Mouse (Mus musculus) embryonic facial prominence, embryonic 12.5 days (tissue): ENCODE data around the gene Actr3b. TPM values are rescaled to one million over a fixed set of nuclear protein-coding genes. Genes with fewer than 3 reads are reported as not detected.

Experiments
- ATAC-seq: fragments of 200-750 bp; cut with Nextera tagmentation; 2 replicates; pipeline ENCODE4 v1.8.0; 2017; ENCODE audit not compliant: insufficient number of reproducible peaks, insufficient read depth, low FRiP score, low TSS enrichment
- H3K27ac ChIP-seq: fragments of 300-500 bp; sonication (generic); 2 replicates; pipeline ENCODE4 v1.5.1; 2016; ENCODE audit warnings: mild to moderate bottlenecking
- H3K27me3 ChIP-seq: fragments of 300-500 bp; sonication (generic); 2 replicates; pipeline ENCODE4 v1.6.1; 2016; ENCODE audit warnings: mild to moderate bottlenecking, moderate library complexity
- H3K36me3 ChIP-seq: fragments of 300-500 bp; sonication (generic); 2 replicates; pipeline ENCODE4 v1.6.1; 2016; ENCODE audit warnings: mild to moderate bottlenecking
- H3K4me1 ChIP-seq: fragments of 300-500 bp; sonication (generic); 2 replicates; pipeline ENCODE4 v1.6.1; 2016
- H3K4me2 ChIP-seq: fragments of 300-500 bp; sonication (generic); replicated peaks from 2 replicates; pipeline ENCODE4 v1.6.1; 2016; ENCODE audit warnings: mild to moderate bottlenecking, moderate library complexity
- H3K4me3 ChIP-seq: fragments of 300-500 bp; sonication (generic); 2 replicates; pipeline ENCODE4 v1.5.1; 2016; ENCODE audit warnings: mild to moderate bottlenecking
- H3K9ac ChIP-seq: fragments of 300-500 bp; sonication (generic); 2 replicates; pipeline ENCODE4 v1.6.1; 2016; ENCODE audit warnings: mild to moderate bottlenecking, moderate library complexity
- H3K9me3 ChIP-seq: fragments of 300-500 bp; sonication (generic); 2 replicates; pipeline ENCODE4 v1.6.1; 2016; ENCODE audit warnings: mild to moderate bottlenecking, moderate library complexity
- WGBS: fragments of 180-500 bp; shearing (Covaris S2); methylation state at CpG from one replicate; pipeline ENCODE4 v1.1.7; 2016; 5-methylcytosine and 5-hydroxymethylcytosine counted together
- polyA plus RNA-seq: library from polyadenylated mRNA; unstranded; fragments of >200 nt; fragmentation: Nextera tagmentation; extraction: Ambion mirVana; gene quantifications from 2 replicates; pipeline ENCODE4 v1.2.1, GENCODE M21; 2016

Actr3b gene
- polyA plus RNA-seq, 1 experiment from 2014 or later: 5.1 TPM

- Histone ChIP-seq H3K4me2 (no peak overlapping the region), H3K27me3 (no peaks in the 10 kb centered on the region), H3K9me3 (no peaks in the 10 kb centered on the region), H3K9ac (no peak overlapping the region), H3K4me1 (0 out of 2 replicates have a peak, but pooled peaks cover 5% of the 10 kb centered on the region), H3K4me3 (no peak overlapping the region), H3K27ac (no peak overlapping the region), H3K36me3 (no peaks in the 10 kb centered on the region)
- ATAC-seq: no peak
- WGBS: 86% methylated on average over 11 of the region's 11 CpGs
Observed at GRCm38 (mm10) chr5:25797776-25798175, 38.0 kb downstream of the Actr3b start.

GRCm38 (mm10) chr5:25800929-25801328, 41.1 kb downstream of the Actr3b start:
- Histone ChIP-seq H3K4me1 (0 out of 2 replicates have a peak, but pooled peaks cover 5% of the 10 kb centered on the region), H3K9ac (no peak overlapping the region), H3K9me3 (no peaks in the 10 kb centered on the region), H3K27ac (no peak overlapping the region), H3K4me2 (no peak overlapping the region), H3K36me3 (no peaks in the 10 kb centered on the region), H3K4me3 (no peak overlapping the region), H3K27me3 (no peaks in the 10 kb centered on the region)
- WGBS: 70% methylated on average over 6 of the region's 6 CpGs
- ATAC-seq: no peak

DNA sequence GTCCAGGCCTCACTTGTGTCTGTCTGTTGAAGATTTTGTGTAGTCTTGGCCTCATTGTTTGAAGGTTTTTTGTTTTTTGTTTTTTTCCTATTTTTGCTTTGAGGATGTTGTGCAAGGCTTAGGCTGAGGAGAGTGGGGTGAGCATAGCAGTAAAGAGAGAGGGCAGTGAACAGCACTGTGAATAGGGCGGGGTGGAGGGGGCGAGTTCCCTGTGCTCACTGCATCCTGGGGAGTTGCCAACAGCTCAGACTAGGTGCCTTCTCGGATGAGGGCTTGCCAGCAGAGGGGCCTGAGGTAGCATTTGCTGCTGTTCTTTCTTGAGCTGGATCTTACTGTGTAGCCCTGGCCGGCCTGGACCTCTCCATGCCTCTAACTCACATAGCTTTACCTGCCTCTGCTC, 41.9 kb downstream of the Actr3b start:
- H3K27ac ChIP-seq: no peak overlapping the region
- no peaks in the 10 kb centered on the region for H3K27me3 ChIP-seq
- no peak overlapping the region for H3K4me3 ChIP-seq
- H3K9me3 ChIP-seq: no peaks in the 10 kb centered on the region
- WGBS: 69% methylated on average over 4 of the region's 4 CpGs
- H3K36me3 ChIP-seq: no peaks in the 10 kb centered on the region
- ATAC-seq: no peak
- 0 out of 2 replicates have a peak, but pooled peaks cover 5% of the 10 kb centered on the region for H3K4me1 ChIP-seq
- no peak overlapping the region for H3K9ac ChIP-seq
- H3K4me2 ChIP-seq: no peak overlapping the region

DNA sequence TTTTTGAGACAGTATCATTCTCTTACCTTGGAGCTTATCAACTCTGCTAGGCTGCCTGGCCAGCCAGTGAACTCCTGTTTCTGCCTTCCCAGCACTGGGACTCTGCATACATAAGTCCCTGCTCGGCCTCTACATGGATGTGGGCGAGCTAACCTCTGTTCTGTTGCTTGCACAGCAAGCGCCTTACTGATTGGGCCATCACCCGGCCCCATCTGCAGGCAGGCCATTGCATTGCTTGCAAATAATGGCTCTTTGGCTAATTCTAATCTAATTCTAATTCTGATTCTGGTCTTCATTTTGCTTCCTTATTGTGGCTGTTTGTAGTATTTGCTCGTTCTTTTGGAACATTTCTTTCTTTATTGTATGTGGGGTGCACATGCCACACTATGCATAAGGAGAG, 44.8 kb downstream of the Actr3b start:
- WGBS: 84% methylated on average over 5 of the region's 5 CpGs
- H3K36me3 ChIP-seq: no peaks in the 10 kb centered on the region
- no peak for ATAC-seq

DNA sequence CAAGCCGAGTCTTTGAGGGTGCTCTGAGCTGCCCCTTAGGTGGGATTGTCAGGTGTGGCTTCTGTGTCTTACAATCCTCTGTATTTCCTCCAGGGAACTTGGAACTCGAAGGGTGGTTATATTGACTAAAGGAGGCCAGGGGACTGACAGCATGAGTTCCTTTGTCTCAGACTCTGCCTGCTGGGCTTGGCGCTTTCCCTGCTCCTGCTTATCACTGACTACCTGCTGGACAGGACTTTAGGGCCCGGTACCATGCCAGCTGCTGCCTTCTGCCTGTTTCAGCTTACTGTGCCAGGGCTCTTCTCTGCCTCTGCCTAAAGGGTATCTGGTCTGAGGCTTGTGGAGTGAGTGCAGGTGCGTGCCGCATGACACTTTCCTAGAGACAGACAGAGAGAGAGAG, 53.1 kb downstream of the Actr3b start:
- Histone ChIP-seq H3K9me3 (no peaks in the 10 kb centered on the region), H3K36me3 (no peaks in the 10 kb centered on the region), H3K4me3 (no peak overlapping the region), H3K27ac (no peak overlapping the region), H3K9ac (no peak overlapping the region), H3K4me2 (no peak overlapping the region), H3K27me3 (no peaks in the 10 kb centered on the region), H3K4me1 (no peaks in the 10 kb centered on the region)
- 51% methylated on average over 6 of the region's 6 CpGs for WGBS
- ATAC-seq: no peak

More for the DNA sequence above, 44.8 kb downstream of the Actr3b start:
- H3K9me3 ChIP-seq: no peaks in the 10 kb centered on the region
- H3K9ac ChIP-seq: no peak overlapping the region
- H3K4me1 ChIP-seq: no peaks in the 10 kb centered on the region
- no peak overlapping the region for H3K4me2 ChIP-seq
- no peaks in the 10 kb centered on the region for H3K27me3 ChIP-seq
- no peak overlapping the region for H3K4me3 ChIP-seq
- H3K27ac ChIP-seq: no peak overlapping the region

DNA sequence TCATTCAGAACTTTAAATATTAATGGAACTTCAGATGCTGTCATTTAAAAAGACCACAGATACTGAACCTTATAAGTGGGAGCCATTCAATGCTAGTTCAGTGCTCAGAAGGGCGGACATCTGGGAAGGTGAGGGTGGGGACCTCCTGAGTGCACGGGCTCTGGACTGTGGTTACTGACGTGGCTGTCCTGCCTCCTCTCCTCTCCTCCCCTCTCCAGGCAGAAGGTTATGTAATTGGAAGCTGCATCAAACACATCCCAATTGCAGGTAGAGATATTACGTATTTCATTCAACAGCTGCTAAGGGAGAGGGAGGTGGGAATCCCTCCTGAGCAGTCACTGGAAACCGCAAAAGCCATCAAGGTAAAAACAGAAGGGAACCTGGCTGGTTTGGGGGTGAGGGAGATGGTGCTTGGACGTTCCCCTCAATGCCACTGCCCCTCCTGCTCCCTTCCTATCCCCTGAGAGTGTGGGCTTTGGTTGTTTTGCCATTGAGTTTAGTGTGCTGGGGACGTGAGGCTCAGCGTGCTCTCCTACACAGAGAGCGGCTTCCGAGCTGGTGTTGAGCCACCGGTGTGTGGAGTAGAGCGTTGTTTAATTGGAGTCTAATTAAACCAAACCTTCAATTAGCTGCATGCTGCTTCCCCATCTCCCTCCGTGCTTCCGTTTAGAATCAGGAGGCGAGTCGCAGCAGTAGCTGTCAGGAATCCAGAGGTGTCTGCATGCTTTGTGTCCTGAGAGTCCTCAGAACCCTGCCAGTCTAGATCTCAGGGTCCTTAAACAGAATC, 69.7 kb downstream of the Actr3b start:
- H3K36me3 ChIP-seq: no peaks in the 10 kb centered on the region
- H3K27ac ChIP-seq: no peak overlapping the region
- no peaks in the 10 kb centered on the region for H3K27me3 ChIP-seq
- no peak for ATAC-seq
- no peak overlapping the region for H3K4me3 ChIP-seq
- 67% methylated on average over 16 of the region's 16 CpGs for WGBS
- H3K4me1 ChIP-seq: no peaks in the 10 kb centered on the region
- no peak overlapping the region for H3K9ac ChIP-seq
- H3K9me3 ChIP-seq: no peaks in the 10 kb centered on the region
- no peak overlapping the region for H3K4me2 ChIP-seq

DNA sequence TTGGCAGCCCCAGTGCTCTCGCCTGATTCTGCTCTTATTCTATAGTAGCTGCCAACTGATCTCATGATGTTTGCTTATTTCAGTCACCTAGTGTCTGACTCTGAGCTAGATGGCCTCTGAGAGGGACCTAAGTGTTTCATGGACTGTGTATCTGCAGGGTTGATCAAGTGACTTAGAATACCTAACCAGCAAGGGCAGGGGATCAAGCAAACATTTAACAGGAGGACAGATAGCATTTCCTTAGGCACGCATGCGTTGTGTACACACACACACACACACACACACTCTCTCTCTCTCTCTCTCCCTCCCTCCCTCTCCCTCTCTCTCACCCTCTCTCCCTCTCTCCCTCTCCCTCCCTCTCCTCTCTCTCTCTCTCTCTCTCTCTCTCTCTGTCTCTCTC, 71.0 kb downstream of the Actr3b start:
- no peak overlapping the region for H3K9ac ChIP-seq
- H3K4me2 ChIP-seq: no peak overlapping the region
- H3K27me3 ChIP-seq: no peaks in the 10 kb centered on the region
- no peaks in the 10 kb centered on the region for H3K9me3 ChIP-seq
- WGBS: 78% methylated on average over 3 of the region's 3 CpGs
- no peak overlapping the region for H3K27ac ChIP-seq
- H3K36me3 ChIP-seq: no peaks in the 10 kb centered on the region
- H3K4me1 ChIP-seq: no peaks in the 10 kb centered on the region
- ATAC-seq: no peak
- no peak overlapping the region for H3K4me3 ChIP-seq

GRCm38 (mm10) chr5:25831624-25832023, 71.8 kb downstream of the Actr3b start:
- ATAC-seq: peak; percentile 35; the same call in 1 of the 2 replicates
- Histone ChIP-seq H3K36me3 (no peaks in the 10 kb centered on the region), H3K9ac (no peak overlapping the region), H3K4me1 (no peaks in the 10 kb centered on the region), H3K4me2 (no peak overlapping the region), H3K9me3 (no peaks in the 10 kb centered on the region), H3K27me3 (no peaks in the 10 kb centered on the region), H3K4me3 (no peak overlapping the region), H3K27ac (no peak overlapping the region)
- 73% methylated on average over 5 of the region's 5 CpGs for WGBS

GRCm38 (mm10) chr5:25839400-25839799, 79.6 kb downstream of the Actr3b start:
- H3K27ac ChIP-seq: no peak overlapping the region
- H3K36me3 ChIP-seq: no peaks in the 10 kb centered on the region
- no peak for ATAC-seq
- no peaks in the 10 kb centered on the region for H3K9me3 ChIP-seq
- H3K4me2 ChIP-seq: no peak overlapping the region
- no peaks in the 10 kb centered on the region for H3K27me3 ChIP-seq
- no peaks in the 10 kb centered on the region for H3K4me1 ChIP-seq
- 37% methylated on average over 4 of the region's 4 CpGs for WGBS
- no peak overlapping the region for H3K9ac ChIP-seq
- H3K4me3 ChIP-seq: no peak overlapping the region

- Histone ChIP-seq H3K9me3 (no peaks in the 10 kb centered on the region), H3K36me3 (no peaks in the 10 kb centered on the region), H3K9ac (no peak overlapping the region), H3K4me3 (no peak overlapping the region), H3K27me3 (no peaks in the 10 kb centered on the region), H3K27ac (no peak overlapping the region), H3K4me1 (no peaks in the 10 kb centered on the region), H3K4me2 (no peak overlapping the region)
- no peak for ATAC-seq
- 87% methylated on average over 6 of the region's 6 CpGs for WGBS
Observed at GRCm38 (mm10) chr5:25846558-25846957, 86.8 kb downstream of the Actr3b start.

DNA sequence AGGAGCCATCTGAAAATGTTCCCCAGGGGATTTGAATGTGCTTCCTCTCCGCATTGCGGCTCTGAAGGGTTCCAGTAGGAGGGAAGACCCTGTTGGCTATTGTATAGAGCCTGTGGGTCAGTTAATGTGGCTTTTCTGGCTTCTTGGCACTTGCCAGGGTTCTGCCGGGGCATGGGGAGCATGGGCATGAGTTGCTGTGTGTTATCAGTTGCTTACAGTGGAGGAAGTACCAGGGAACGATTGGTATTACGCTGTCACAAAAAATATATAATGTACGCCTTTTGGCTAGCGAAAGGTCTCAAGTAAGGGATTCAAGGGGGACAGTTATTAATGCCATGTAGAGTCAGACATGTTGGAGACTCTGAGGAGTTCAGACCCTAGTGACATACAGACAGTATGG, 87.4 kb downstream of the Actr3b start:
- Histone ChIP-seq H3K9ac (no peak overlapping the region), H3K4me2 (no peak overlapping the region), H3K36me3 (no peaks in the 10 kb centered on the region), H3K27ac (no peak overlapping the region), H3K27me3 (no peaks in the 10 kb centered on the region), H3K4me3 (no peak overlapping the region), H3K4me1 (no peaks in the 10 kb centered on the region), H3K9me3 (no peaks in the 10 kb centered on the region)
- 91% methylated on average over 7 of the region's 7 CpGs for WGBS
- ATAC-seq: no peak

- Histone ChIP-seq H3K9ac (no peak overlapping the region), H3K4me2 (no peak overlapping the region), H3K36me3 (no peaks in the 10 kb centered on the region), H3K4me1 (no peaks in the 10 kb centered on the region), H3K27me3 (no peaks in the 10 kb centered on the region), H3K27ac (no peak overlapping the region), H3K4me3 (no peak overlapping the region), H3K9me3 (no peaks in the 10 kb centered on the region)
- 48% methylated on average over 9 of the region's 9 CpGs for WGBS
- ATAC-seq: no peak
Observed at GRCm38 (mm10) chr5:25848058-25848457, 88.3 kb downstream of the Actr3b start.
